Comparison of ENCODE assay signal across 19 mouse cellular contexts in genomic region chr3:128668468-128669127, GRCm38 (mm10).
DNase-seq lines count a peak whose midpoint lies in the region; ATAC-seq and TF ChIP-seq lines count a peak whose summit lies in the region.
"Had no signal": no experiment of that assay in that cellular context is flagged by ENCODE, and none has a peak within 500 bp of the region (broad histone marks: within the 10 kb centered on the region; RNA-seq: fewer than 3 reads in every experiment).

No protein-coding gene starts in this region.

- H3K4me1 ChIP-seq in forebrain, embryonic 13.5 days: 0 out of 2 replicates have a peak, but pooled peaks cover 5% of the 10 kb centered on the region
- peaks cover 21% of the 10 kb centered on the region for H3K4me1 ChIP-seq in forebrain, embryonic 10.5 days
- no peaks in the 10 kb centered on the region for H3K4me1 ChIP-seq in hindbrain, embryonic 14.5 days (replicated peaks; ENCODE audit: control insufficient read depth, insufficient read depth, low read length)
- H3K4me1 ChIP-seq in midbrain, embryonic 16.5 days (ENCODE audit: control insufficient read depth, insufficient read depth, low read length): peaks cover 4% of the 10 kb centered on the region; the same call in 1 of the 2 replicates
- H3K4me1 ChIP-seq: stomach, embryonic 15.5 days had no signal

- no peak for TF ChIP-seq CTCF in brain, embryonic 14.5 days (IDR thresholded peaks at IDR 0.05; ENCODE audit: borderline replicate concordance, extremely low read depth, insufficient read depth, insufficient read length)

- no peaks in the 10 kb centered on the region for H3K9me3 ChIP-seq in forebrain, embryonic 13.5 days (replicated peaks)
- no peaks in the 10 kb centered on the region for H3K9me3 ChIP-seq in forebrain, embryonic 10.5 days
- no peaks in the 10 kb centered on the region for H3K9me3 ChIP-seq in hindbrain, embryonic 14.5 days (ENCODE audit: control insufficient read depth, low read length)
- H3K9me3 ChIP-seq in midbrain, embryonic 16.5 days (replicated peaks; ENCODE audit: control insufficient read depth, low read length, poor library complexity, severe bottlenecking): no peaks in the 10 kb centered on the region
- H3K9me3 ChIP-seq: limb, embryonic 10.5 days; stomach, embryonic 15.5 days had no signal

- TF ChIP-seq POLR2A in brain, embryonic 14.5 days (IDR thresholded peaks at IDR 0.05; ENCODE audit: borderline replicate concordance, extremely low read depth, insufficient read depth, insufficient read length, poor library complexity, severe bottlenecking): no peak

- no peak for DNase-seq in forebrain, embryonic 10.5 days (ENCODE audit: extremely low spot score, low spot score)
- peak; percentile 65 for DNase-seq in brain, embryonic 14.5 days (ENCODE audit: low read depth)
- no peak for DNase-seq in hindbrain, embryonic 14.5 days (ENCODE audit: low spot score)
- DNase-seq in kidney, adult 9 months: no peak
- no peak for DNase-seq in yolk sac, embryonic 10.5 days (ENCODE audit: low spot score)
- DNase-seq in urinary bladder, postnatal 36 days (ENCODE audit: low spot score in 2 of 2): no peak
- DNase-seq: cerebellum, adult 9-10 months; gastrocnemius, postnatal 10 days; heart, adult 2 months; heart, postnatal 36 days; kidney, postnatal 10 days; liver, postnatal 0 days; lung, postnatal 10 days; retina, postnatal 1 day had no signal

- ATAC-seq in forebrain, embryonic 13.5 days: 0 out of 2 replicates have a peak, but pooled peaks have one; percentile 27
- ATAC-seq in hindbrain, embryonic 14.5 days (ENCODE audit: low FRiP score): peak; percentile 14; the same call in 1 of the 2 replicates
- peak; percentile 67 for ATAC-seq in midbrain, embryonic 16.5 days
- ATAC-seq: intestine, postnatal 0 days; liver, postnatal 0 days had no signal

- H3K4me3 ChIP-seq in forebrain, embryonic 13.5 days: no peak overlapping the region
- no peak overlapping the region for H3K4me3 ChIP-seq in forebrain, embryonic 10.5 days
- H3K4me3 ChIP-seq in hindbrain, embryonic 14.5 days (replicated peaks; ENCODE audit: low read length): no peak overlapping the region
- H3K4me3 ChIP-seq in midbrain, embryonic 16.5 days (ENCODE audit: low read depth, low read length): no peak overlapping the region
- H3K4me3 ChIP-seq: heart, adult 2 months; limb, embryonic 10.5 days; stomach, embryonic 15.5 days had no signal

- H3K4me2 ChIP-seq in forebrain, embryonic 13.5 days: no peak overlapping the region
- H3K4me2 ChIP-seq in hindbrain, embryonic 14.5 days (replicated peaks): 0 out of 2 replicates have a peak overlapping the region, but pooled peaks have one; percentile 3
- H3K4me2 ChIP-seq in midbrain, embryonic 16.5 days (ENCODE audit: low read length): no peak overlapping the region
- H3K4me2 ChIP-seq: stomach, embryonic 15.5 days had no signal

- 77% methylated on average over 8 of the region's 8 CpGs for WGBS in forebrain, embryonic 13.5 days
- WGBS in forebrain, embryonic 10.5 days: 90% methylated on average over 8 of the region's 8 CpGs
- 51% methylated on average over 8 of the region's 8 CpGs for WGBS in hindbrain, embryonic 14.5 days
- 48% methylated on average over 8 of the region's 8 CpGs for WGBS in midbrain, embryonic 16.5 days

- H3K27ac ChIP-seq in forebrain, embryonic 13.5 days: no peak overlapping the region
- no peak overlapping the region for H3K27ac ChIP-seq in forebrain, embryonic 10.5 days
- H3K27ac ChIP-seq in hindbrain, embryonic 14.5 days: no peak overlapping the region
- no peak overlapping the region for H3K27ac ChIP-seq in midbrain, embryonic 16.5 days (ENCODE audit: low read length)
- H3K27ac ChIP-seq: heart, adult 2 months; limb, embryonic 10.5 days; stomach, embryonic 15.5 days had no signal

- H3K9ac ChIP-seq in forebrain, embryonic 13.5 days: no peak overlapping the region
- H3K9ac ChIP-seq in hindbrain, embryonic 14.5 days: no peak overlapping the region
- no peak overlapping the region for H3K9ac ChIP-seq in midbrain, embryonic 16.5 days (ENCODE audit: low read depth, low read length)
- H3K9ac ChIP-seq: liver, postnatal 0 days; stomach, embryonic 15.5 days had no signal

- H3K27me3 ChIP-seq in forebrain, embryonic 13.5 days: no peaks in the 10 kb centered on the region
- no peaks in the 10 kb centered on the region for H3K27me3 ChIP-seq in forebrain, embryonic 10.5 days (ENCODE audit: poor library complexity, severe bottlenecking)
- H3K27me3 ChIP-seq in hindbrain, embryonic 14.5 days (ENCODE audit: control insufficient read depth, insufficient read depth, low read length): no peaks in the 10 kb centered on the region
- no peaks in the 10 kb centered on the region for H3K27me3 ChIP-seq in midbrain, embryonic 16.5 days (ENCODE audit: control insufficient read depth, insufficient read depth, low read depth, low read length)
- H3K27me3 ChIP-seq: stomach, embryonic 15.5 days had no signal

- no peaks in the 10 kb centered on the region for H3K36me3 ChIP-seq in forebrain, embryonic 13.5 days (ENCODE audit: poor library complexity, severe bottlenecking)
- no peaks in the 10 kb centered on the region for H3K36me3 ChIP-seq in forebrain, embryonic 10.5 days (replicated peaks)
- H3K36me3 ChIP-seq in hindbrain, embryonic 14.5 days (replicated peaks; ENCODE audit: control insufficient read depth, insufficient read depth): no peaks in the 10 kb centered on the region
- no peaks in the 10 kb centered on the region for H3K36me3 ChIP-seq in midbrain, embryonic 16.5 days (ENCODE audit: control insufficient read depth, insufficient read depth, low read length)
- H3K36me3 ChIP-seq: limb, embryonic 10.5 days; stomach, embryonic 15.5 days had no signal

Comparison
In these comparisons a context has a peak if more than half of its experiments do, and no peak if none do; other contexts are left out.
1. ATAC-seq: peak in every context shown above with its lines; median percentile 67 in midbrain, embryonic 16.5 days; 27 in forebrain, embryonic 13.5 days; 14 in hindbrain, embryonic 14.5 days.